Mouse (Mus musculus) forebrain, embryonic 14.5 days (tissue): Measurements from ENCODE around the gene Ip6k1. TPM values are rescaled to one million over a fixed set of nuclear protein-coding genes. Genes with fewer than 3 reads are reported as not detected.

Experiments used
- ATAC-seq: fragments of 200-750 bp; cut with Nextera tagmentation; 2 replicates; pipeline ENCODE4 v1.8.0; 2017; ENCODE audit warnings: mild to moderate bottlenecking, moderate library complexity
- DNase-seq: peaks from one replicate; pipeline ENCODE4 v3.0.0-alpha.2; 2015; ENCODE audit warnings: low spot score
- H3K27ac ChIP-seq: fragments of 300-500 bp; sonication (generic); 2 replicates; pipeline ENCODE4 v1.5.1; 2014; ENCODE audit warnings: low read depth, mild to moderate bottlenecking, control low read depth, low read length, moderate library complexity
- H3K27me3 ChIP-seq: fragments of 300-500 bp; sonication (generic); replicated peaks from 2 replicates; pipeline ENCODE4 v1.6.1; 2014; ENCODE audit warnings: low read length, control low read depth, mixed read lengths; ENCODE audit not compliant: control insufficient read depth, insufficient read depth
- H3K36me3 ChIP-seq: fragments of 300-500 bp; sonication (generic); 2 replicates; pipeline ENCODE4 v1.6.1; 2014; ENCODE audit warnings: low read length, control low read depth; ENCODE audit not compliant: control insufficient read depth, insufficient read depth
- H3K4me1 ChIP-seq: fragments of 300-500 bp; sonication (generic); 2 replicates; pipeline ENCODE4 v1.6.1; 2014; ENCODE audit warnings: antibody characterized with exemption, low read length, control low read depth; ENCODE audit not compliant: control insufficient read depth, insufficient read depth
- H3K4me2 ChIP-seq: fragments of 300-500 bp; sonication (generic); 2 replicates; pipeline ENCODE4 v1.6.1; 2014; ENCODE audit warnings: mild to moderate bottlenecking, control low read depth, low read length
- H3K4me3 ChIP-seq: fragments of 300-500 bp; sonication (generic); 2 replicates; pipeline ENCODE4 v1.5.1; 2014; ENCODE audit warnings: low read depth, low read length, control low read depth
- H3K9ac ChIP-seq: fragments of 300-500 bp; sonication (generic); 2 replicates; pipeline ENCODE4 v1.6.1; 2014; ENCODE audit warnings: mild to moderate bottlenecking, low read length, control low read depth, moderate library complexity
- H3K9me3 ChIP-seq: fragments of 300-500 bp; sonication (generic); replicated peaks from 2 replicates; pipeline ENCODE4 v1.6.1; 2016; ENCODE audit warnings: low read length, control low read depth, mixed read lengths; ENCODE audit not compliant: control insufficient read depth
- WGBS: fragments of 180-500 bp; shearing (Covaris S2); extraction: QIAGEN DNeasy Blood & Tissue Kit; methylation state at CpG from one replicate; pipeline ENCODE4 v1.1.7; 2014; 5-methylcytosine and 5-hydroxymethylcytosine counted together
- polyA plus RNA-seq: library from polyadenylated mRNA; unstranded; fragments of >200 nt; fragmentation: Nextera tagmentation; extraction: Ambion mirVana; gene quantifications from 2 replicates; pipeline ENCODE4 v1.2.1, GENCODE M21; 2014

Gene Ip6k1
- polyA plus RNA-seq, 1 experiment from 2014 or later: 39.3 TPM

GRCm38 (mm10) chr9:108027867-108028266 lies 25.6 kb downstream of the Ip6k1 start:
- H3K4me2 ChIP-seq: no peak overlapping the region
- H3K9me3 ChIP-seq: no peaks in the 10 kb centered on the region
- no peaks in the 10 kb centered on the region for H3K27me3 ChIP-seq
- H3K9ac ChIP-seq: no peak overlapping the region
- 97% methylated on average over 3 of the region's 3 CpGs for WGBS
- ATAC-seq: no peak
- no peak for DNase-seq
- H3K36me3 ChIP-seq: peaks cover 58% of the 10 kb centered on the region
- no peak overlapping the region for H3K4me3 ChIP-seq
- H3K4me1 ChIP-seq: no peaks in the 10 kb centered on the region
- no peak overlapping the region for H3K27ac ChIP-seq

- Histone ChIP-seq H3K9me3 (no peaks in the 10 kb centered on the region), H3K36me3 (peaks cover 57% of the 10 kb centered on the region), H3K4me2 (no peak overlapping the region), H3K9ac (no peak overlapping the region), H3K4me3 (no peak overlapping the region), H3K27ac (no peak overlapping the region), H3K27me3 (no peaks in the 10 kb centered on the region), H3K4me1 (no peaks in the 10 kb centered on the region)
- ATAC-seq: no peak
- DNase-seq: no peak
- 90% methylated on average over 5 of the region's 5 CpGs for WGBS
Measured at GRCm38 (mm10) chr9:108032126-108032525, 29.8 kb downstream of the Ip6k1 start.

GRCm38 (mm10) chr9:108035331-108036156 lies 33.2 kb downstream of the Ip6k1 start:
- H3K4me2 ChIP-seq: no peak overlapping the region
- ATAC-seq (no peak), DNase-seq (no peak)
- peaks cover 62% of the 10 kb centered on the region for H3K36me3 ChIP-seq
- H3K4me3 ChIP-seq: no peak overlapping the region
- H3K9me3 ChIP-seq: no peaks in the 10 kb centered on the region
- no peak overlapping the region for H3K9ac ChIP-seq
- H3K27me3 ChIP-seq: no peaks in the 10 kb centered on the region
- WGBS: 97% methylated on average over 2 of the region's 2 CpGs
- no peaks in the 10 kb centered on the region for H3K4me1 ChIP-seq
- H3K27ac ChIP-seq: no peak overlapping the region

- Histone ChIP-seq H3K36me3 (peaks cover 68% of the 10 kb centered on the region), H3K27me3 (no peaks in the 10 kb centered on the region), H3K9ac (no peak overlapping the region), H3K4me1 (peaks cover 9% of the 10 kb centered on the region), H3K27ac (no peak overlapping the region), H3K4me2 (no peak overlapping the region), H3K9me3 (no peaks in the 10 kb centered on the region), H3K4me3 (no peak overlapping the region)
- ATAC-seq: no peak
- WGBS: 96% methylated on average over 8 of the region's 8 CpGs
- DNase-seq: no peak
Measured at GRCm38 (mm10) chr9:108044751-108045492, 42.6 kb downstream of the Ip6k1 start.

GRCm38 (mm10) chr9:108046582-108046981 lies 44.3 kb downstream of the Ip6k1 start:
- H3K4me2 ChIP-seq: no peak overlapping the region
- DNase-seq: no peak
- peaks cover 9% of the 10 kb centered on the region for H3K4me1 ChIP-seq
- ATAC-seq: no peak
- H3K36me3 ChIP-seq: peaks cover 66% of the 10 kb centered on the region
- no peak overlapping the region for H3K4me3 ChIP-seq
- H3K9ac ChIP-seq: no peak overlapping the region
- no peaks in the 10 kb centered on the region for H3K9me3 ChIP-seq
- no peak overlapping the region for H3K27ac ChIP-seq
- 88% methylated on average over 4 of the region's 4 CpGs for WGBS
- H3K27me3 ChIP-seq: no peaks in the 10 kb centered on the region

- Histone ChIP-seq H3K4me2 (peak overlapping the region; percentile 89), H3K4me1 (peaks cover 9% of the 10 kb centered on the region), H3K9me3 (no peaks in the 10 kb centered on the region), H3K27ac (peak overlapping the region; percentile 55; the same call in 1 of the 2 replicates), H3K9ac (peak overlapping the region; percentile 73), H3K36me3 (peaks cover 61% of the 10 kb centered on the region), H3K4me3 (peak overlapping the region; percentile 72), H3K27me3 (no peaks in the 10 kb centered on the region)
- DNase-seq (no peak), ATAC-seq (no peak)
- 50% methylated on average over 17 of the region's 17 CpGs for WGBS
Measured at GRCm38 (mm10) chr9:108047601-108048565, 45.6 kb downstream of the Ip6k1 start.

GRCm38 (mm10) chr9:108048566-108048955 lies 46.3 kb downstream of the Ip6k1 start:
- Histone ChIP-seq H3K4me2 (peak overlapping the region; percentile 89), H3K4me1 (peaks cover 9% of the 10 kb centered on the region), H3K36me3 (peaks cover 54% of the 10 kb centered on the region), H3K27me3 (no peaks in the 10 kb centered on the region), H3K9me3 (no peaks in the 10 kb centered on the region), H3K27ac (peak overlapping the region; percentile 55; the same call in 1 of the 2 replicates), H3K4me3 (peak overlapping the region; percentile 72), H3K9ac (peak overlapping the region; percentile 73)
- ATAC-seq (peak; percentile 49; the same call in 1 of the 2 replicates), DNase-seq (peak; percentile 33)
- 2% methylated on average over 19 of the region's 19 CpGs for WGBS

GRCm38 (mm10) chr9:108049016-108049455 lies 46.7 kb downstream of the Ip6k1 start, which contains the start of gene Gmppb:
Gene Gmppb, plus strand, starts transcription at chr9:108049242.
- Histone ChIP-seq H3K27me3 (no peaks in the 10 kb centered on the region), H3K9ac (peak within 1 kb of the TSS; percentile 73), H3K9me3 (no peaks in the 10 kb centered on the region), H3K4me3 (peak within 1 kb of the TSS; percentile 72), H3K4me2 (peak within 1 kb of the TSS; percentile 89), H3K27ac (peak within 1 kb of the TSS; percentile 68; the same call in 1 of the 2 replicates), H3K36me3 (peaks cover 58% of the 10 kb centered on the region), H3K4me1 (peaks cover 9% of the 10 kb centered on the region)
- peak; percentile 96 for ATAC-seq
- peak; percentile 98 for DNase-seq
- under 1% methylated on average over 32 of the region's 39 CpGs for WGBS
